Mouse (Mus musculus): ENCODE data around the gene Dcdc2a.

Dcdc2a gene

GRCm38 (mm10) chr13:25055873-25056667 is at the start of gene Dcdc2a:
Gene Dcdc2a (plus strand): TSS chr13:25056004.
- no peak for DNase-seq (ENCODE audit: low read depth, low spot score)

GRCm38 (mm10) chr13:25007115-25007514 is 48.7 kb upstream of the Dcdc2a start:
- peak; percentile 26 for DNase-seq (ENCODE audit: low read depth, low spot score)

- no peak for DNase-seq (ENCODE audit: low read depth, low spot score)
Observed at GRCm38 (mm10) chr13:25018316-25018715, 37.5 kb upstream of the Dcdc2a start.

GRCm38 (mm10) chr13:25019793-25020539 is 35.8 kb upstream of the Dcdc2a start, which contains the start of gene Mrs2:
Gene Mrs2 (minus strand): TSS chr13:25020379.
- DNase-seq (ENCODE audit: low read depth, low spot score), result peak; percentile 74

GRCm38 (mm10) chr13:25020540-25020892 is 35.3 kb upstream of the Dcdc2a start:
- no peak for DNase-seq (ENCODE audit: low read depth, low spot score)

- no peak for DNase-seq (ENCODE audit: low read depth, low spot score)
Observed at GRCm38 (mm10) chr13:25022386-25022785, 33.4 kb upstream of the Dcdc2a start.

- DNase-seq (ENCODE audit: low read depth, low spot score), result no peak
Observed at GRCm38 (mm10) chr13:25023129-25023528, 32.7 kb upstream of the Dcdc2a start.

- no peak for DNase-seq (ENCODE audit: low read depth, low spot score)
Observed at GRCm38 (mm10) chr13:25024655-25025054, 31.1 kb upstream of the Dcdc2a start.

GRCm38 (mm10) chr13:25026409-25027113 is 29.2 kb upstream of the Dcdc2a start:
- no peak for DNase-seq (ENCODE audit: low read depth, low spot score)

GRCm38 (mm10) chr13:25027114-25027425 is 28.7 kb upstream of the Dcdc2a start:
- no peak for DNase-seq (ENCODE audit: low read depth, low spot score)

GRCm38 (mm10) chr13:25039488-25039887 is 16.3 kb upstream of the Dcdc2a start:
- no peak for DNase-seq (ENCODE audit: low read depth, low spot score)

- DNase-seq (ENCODE audit: low read depth, low spot score), result no peak
Observed at GRCm38 (mm10) chr13:25052671-25053070, 3.1 kb upstream of the Dcdc2a start.

GRCm38 (mm10) chr13:25055111-25055554 is 671 bp upstream of the Dcdc2a start:
- DNase-seq (ENCODE audit: low read depth, low spot score), result no peak

GRCm38 (mm10) chr13:25066659-25067058 is 10.9 kb downstream of the Dcdc2a start:
- DNase-seq (ENCODE audit: low read depth, low spot score), result no peak

- no peak for DNase-seq (ENCODE audit: low read depth, low spot score)
Observed at GRCm38 (mm10) chr13:25067183-25067582, 11.4 kb downstream of the Dcdc2a start.

- no peak for DNase-seq (ENCODE audit: low read depth, low spot score)
Observed at GRCm38 (mm10) chr13:25069765-25070164, 14.0 kb downstream of the Dcdc2a start.

- no peak for DNase-seq (ENCODE audit: low read depth, low spot score)
Observed at GRCm38 (mm10) chr13:25070791-25071190, 15.0 kb downstream of the Dcdc2a start.

GRCm38 (mm10) chr13:25077262-25077661 is 21.5 kb downstream of the Dcdc2a start:
- no peak for DNase-seq (ENCODE audit: low read depth, low spot score)

- DNase-seq (ENCODE audit: low read depth, low spot score), result no peak
Observed at GRCm38 (mm10) chr13:25083144-25083572, 27.4 kb downstream of the Dcdc2a start.

- DNase-seq (ENCODE audit: low read depth, low spot score), result no peak
Observed at GRCm38 (mm10) chr13:25085147-25085546, 29.3 kb downstream of the Dcdc2a start.

- no peak for DNase-seq (ENCODE audit: low read depth, low spot score)
Observed at GRCm38 (mm10) chr13:25091347-25091746, 35.5 kb downstream of the Dcdc2a start.

- DNase-seq (ENCODE audit: low read depth, low spot score), result no peak
Observed at GRCm38 (mm10) chr13:25093776-25094175, 38.0 kb downstream of the Dcdc2a start.
